Mouse (Mus musculus) cerebellum, adult 11-12 months (tissue): ENCODE measurements around the gene P4htm.
A peak's percentile ranks its signal among the peaks of the same experiment; 100 is the strongest.

Source experiments
- DNase-seq: peaks from one replicate; pipeline ENCODE4 v3.0.0; 2022

Gene P4htm

GRCm38 (mm10) chr9:108577934-108578544, 19.4 kb downstream of the P4htm start:
- peak; percentile 76 for DNase-seq

- DNase-seq, result no peak
Measured at GRCm38 (mm10) chr9:108577025-108577424, 20.4 kb downstream of the P4htm start.

- DNase-seq, result no peak
Measured at GRCm38 (mm10) chr9:108575321-108576297, 21.9 kb downstream of the P4htm start.

- no peak for DNase-seq
Measured at GRCm38 (mm10) chr9:108574921-108575320, 22.5 kb downstream of the P4htm start.

- peak; percentile 70 for DNase-seq
Measured at GRCm38 (mm10) chr9:108573774-108574690, 23.4 kb downstream of the P4htm start.

- DNase-seq, result peak; percentile 20
Measured at GRCm38 (mm10) chr9:108572321-108572720, 25.1 kb downstream of the P4htm start.

GRCm38 (mm10) chr9:108571401-108571973, 26.0 kb downstream of the P4htm start:
- peak; percentile 33 for DNase-seq

- DNase-seq, result peak; percentile 72
Measured at GRCm38 (mm10) chr9:108570207-108570896, 27.1 kb downstream of the P4htm start.

GRCm38 (mm10) chr9:108569381-108570206, 27.9 kb downstream of the P4htm start, which contains the start of gene Dalrd3:
TSS of gene Dalrd3 (plus strand) at chr9:108569886.
- peak; percentile 92 for DNase-seq

GRCm38 (mm10) chr9:108568511-108568921, 29.0 kb downstream of the P4htm start:
- peak; percentile 54 for DNase-seq

- DNase-seq, result no peak
Measured at GRCm38 (mm10) chr9:108567931-108568419, 29.5 kb downstream of the P4htm start.

- DNase-seq, result peak; percentile 95
Measured at GRCm38 (mm10) chr9:108566815-108567776, 30.4 kb downstream of the P4htm start, which contains the start of gene Ndufaf3. TSS of gene Ndufaf3 (minus strand) at chr9:108567434.

GRCm38 (mm10) chr9:108565881-108566814, 31.3 kb downstream of the P4htm start:
- peak; percentile 39 for DNase-seq

- peak; percentile 43 for DNase-seq
Measured at GRCm38 (mm10) chr9:108564131-108564530, 33.3 kb downstream of the P4htm start.

GRCm38 (mm10) chr9:108563671-108564070, 33.8 kb downstream of the P4htm start:
- DNase-seq, result peak; percentile 36

GRCm38 (mm10) chr9:108560227-108560841, 37.1 kb downstream of the P4htm start, which contains the start of gene Impdh2:
TSS of gene Impdh2 (plus strand) at chr9:108560286.
- peak; percentile 92 for DNase-seq

- DNase-seq, result no peak
Measured at GRCm38 (mm10) chr9:108559169-108559568, 38.3 kb downstream of the P4htm start.
